Mouse (Mus musculus) hindbrain, postnatal 0 days (tissue): Measurements from ENCODE around the gene Col12a1. TPM values are rescaled to one million over a fixed set of nuclear protein-coding genes. Genes with fewer than 3 reads are reported as not detected.

Experiments used
- ATAC-seq: fragments of 200-750 bp; cut with Nextera tagmentation; 2 replicates; pipeline ENCODE4 v1.8.0; 2017; ENCODE audit warnings: mild to moderate bottlenecking, moderate TSS enrichment, moderate library complexity
- DNase-seq: peaks from one replicate; pipeline ENCODE4 v3.0.0-alpha.2; 2015; ENCODE audit warnings: low spot score
- H3K27ac ChIP-seq: fragments of 300-500 bp; sonication (generic); 2 replicates; pipeline ENCODE4 v1.5.1; 2014; ENCODE audit warnings: mild to moderate bottlenecking
- H3K27me3 ChIP-seq: fragments of 300-500 bp; sonication (generic); 2 replicates; pipeline ENCODE4 v1.6.1; 2014; ENCODE audit warnings: low read length, mixed read lengths; ENCODE audit not compliant: insufficient read depth
- H3K36me3 ChIP-seq: fragments of 300-500 bp; sonication (generic); 2 replicates; pipeline ENCODE4 v1.6.1; 2014; ENCODE audit warnings: low read length, mixed read lengths; ENCODE audit not compliant: insufficient read depth
- H3K4me1 ChIP-seq: fragments of 300-500 bp; sonication (generic); 2 replicates; pipeline ENCODE4 v1.6.1; 2014; ENCODE audit warnings: antibody characterized with exemption, low read length, mixed read lengths; ENCODE audit not compliant: insufficient read depth
- H3K4me2 ChIP-seq: fragments of 300-500 bp; sonication (generic); 2 replicates; pipeline ENCODE4 v1.6.1; 2014; ENCODE audit warnings: low read depth, mild to moderate bottlenecking, low read length, moderate library complexity, mixed read lengths
- H3K4me3 ChIP-seq: fragments of 300-500 bp; sonication (generic); 2 replicates; pipeline ENCODE4 v1.5.1; 2014; ENCODE audit warnings: low read length
- H3K9ac ChIP-seq: fragments of 300-500 bp; sonication (generic); replicated peaks from 2 replicates; pipeline ENCODE4 v1.6.1; 2014; ENCODE audit warnings: mild to moderate bottlenecking, low read length, moderate library complexity, mixed read lengths
- H3K9me3 ChIP-seq: fragments of 300-500 bp; sonication (generic); 2 replicates; pipeline ENCODE4 v1.6.1; 2016; ENCODE audit warnings: low read length, mixed read lengths
- CTCF ChIP-seq: IDR thresholded peaks from 2 replicates; pipeline ENCODE4 v1.5.1; 2016; ENCODE audit warnings: antibody characterized with exemption, control low read depth, low read depth
- WGBS: fragments of 180-500 bp; shearing (Covaris S2); extraction: QIAGEN DNeasy Blood & Tissue Kit; methylation state at CpG from one replicate; pipeline ENCODE4 v1.1.7; 2014; 5-methylcytosine and 5-hydroxymethylcytosine counted together
- polyA plus RNA-seq: library from polyadenylated mRNA; unstranded; fragments of >200 nt; fragmentation: Nextera tagmentation; extraction: Ambion mirVana; gene quantifications from 2 replicates; pipeline ENCODE4 v1.2.1, GENCODE M21; 2015
- total RNA-seq: library from RNA; depleted of rRNA; stranded (reverse); fragments of >200 nt; gene quantifications from 2 replicates; pipeline ENCODE4 v1.2.3, GENCODE M21; 2014

Gene Col12a1
- total and polyA plus RNA-seq, 2 experiments from 2014 or later: 6.9 to 17.0 TPM

- 85% methylated on average over 16 of the region's 16 CpGs for WGBS
- no peaks in the 10 kb centered on the region for H3K9me3 ChIP-seq
- no peak overlapping the region for H3K27ac ChIP-seq
- no peak for TF ChIP-seq CTCF
- no peaks in the 10 kb centered on the region for H3K4me1 ChIP-seq
- H3K27me3 ChIP-seq: no peaks in the 10 kb centered on the region
- ATAC-seq (no peak), DNase-seq (no peak)
- H3K9ac ChIP-seq: no peak overlapping the region
- no peak overlapping the region for H3K4me2 ChIP-seq
- H3K36me3 ChIP-seq: no peaks in the 10 kb centered on the region
- no peak overlapping the region for H3K4me3 ChIP-seq
Observed at GRCm38 (mm10) chr9:79653327-79654150, 65.1 kb downstream of the Col12a1 start.

- Histone ChIP-seq H3K27me3 (no peaks in the 10 kb centered on the region), H3K4me2 (no peak overlapping the region), H3K27ac (no peak overlapping the region), H3K36me3 (no peaks in the 10 kb centered on the region), H3K4me1 (no peaks in the 10 kb centered on the region), H3K4me3 (no peak overlapping the region), H3K9me3 (no peaks in the 10 kb centered on the region), H3K9ac (no peak overlapping the region)
- 64% methylated on average over 9 of the region's 9 CpGs for WGBS
- no peak for ATAC-seq
- no peak for TF ChIP-seq CTCF
- no peak for DNase-seq
Observed at GRCm38 (mm10) chr9:79648587-79648986, 70.0 kb downstream of the Col12a1 start.

DNA sequence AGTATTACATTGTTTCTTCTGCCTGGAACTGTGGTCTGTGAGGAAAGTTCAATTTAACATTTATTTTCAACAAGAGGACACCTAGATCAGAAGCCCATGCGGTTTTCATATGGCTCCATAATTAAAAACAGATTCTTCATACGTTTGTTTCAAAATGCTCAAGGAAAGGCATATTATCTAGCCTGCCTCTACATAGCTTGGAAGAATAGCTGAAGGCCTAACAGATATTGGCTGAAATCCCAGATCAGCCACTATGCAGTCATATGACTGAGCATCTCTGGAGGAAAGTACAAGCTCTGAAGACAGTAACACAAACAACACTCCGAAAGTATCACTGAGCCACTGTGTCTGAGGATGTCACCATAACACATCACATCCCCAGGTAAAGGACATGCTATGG lies 72.9 kb downstream of the Col12a1 start:
- no peak for TF ChIP-seq CTCF
- Histone ChIP-seq H3K4me3 (no peak overlapping the region), H3K9ac (no peak overlapping the region), H3K27me3 (no peaks in the 10 kb centered on the region), H3K9me3 (no peaks in the 10 kb centered on the region), H3K4me2 (no peak overlapping the region), H3K36me3 (no peaks in the 10 kb centered on the region), H3K27ac (no peak overlapping the region), H3K4me1 (no peaks in the 10 kb centered on the region)
- WGBS: 69% methylated on average over 3 of the region's 3 CpGs
- DNase-seq: peak; percentile 10
- no peak for ATAC-seq

DNA sequence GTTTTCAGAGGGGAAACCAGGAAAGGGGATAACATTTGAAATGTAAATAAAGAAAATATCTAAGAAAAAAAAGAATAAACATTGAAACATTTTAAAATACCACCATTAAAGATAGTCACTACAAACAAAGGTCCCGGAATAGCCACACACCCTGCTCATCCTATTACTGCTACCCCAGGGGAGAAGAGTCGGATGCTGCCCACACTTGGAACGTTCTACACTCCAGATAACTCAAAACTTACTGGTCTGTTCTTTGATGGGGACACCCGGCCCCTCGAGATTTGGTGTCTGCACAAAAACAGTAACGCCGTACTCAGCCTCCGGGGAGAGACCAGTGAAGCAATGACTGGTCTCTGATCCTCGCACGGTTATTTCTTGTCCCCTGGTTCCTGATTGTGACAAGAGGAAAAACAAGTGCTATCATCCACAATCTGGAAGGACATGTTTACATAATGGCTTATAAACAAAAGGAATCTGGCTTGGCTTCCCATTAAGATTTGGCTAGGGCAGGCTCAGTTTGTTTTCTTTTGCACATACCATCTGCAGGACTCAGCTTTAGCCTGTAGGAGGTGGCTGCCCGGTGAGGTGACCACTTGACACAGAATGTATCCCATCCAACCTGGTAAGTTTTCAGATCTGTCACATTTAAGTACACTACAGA lies 79.1 kb downstream of the Col12a1 start:
- H3K27ac ChIP-seq: no peak overlapping the region

GRCm38 (mm10) chr9:79637879-79638278 lies 80.8 kb downstream of the Col12a1 start:
- Histone ChIP-seq H3K27ac (no peak overlapping the region), H3K4me2 (no peak overlapping the region), H3K4me3 (no peak overlapping the region), H3K27me3 (no peaks in the 10 kb centered on the region), H3K36me3 (no peaks in the 10 kb centered on the region), H3K9me3 (no peaks in the 10 kb centered on the region), H3K4me1 (no peaks in the 10 kb centered on the region), H3K9ac (no peak overlapping the region)
- WGBS: 63% methylated on average over 4 of the region's 4 CpGs
- ATAC-seq (no peak), DNase-seq (no peak)
- no peak for TF ChIP-seq CTCF

More for the DNA sequence above, 79.1 kb downstream of the Col12a1 start:
- H3K9ac ChIP-seq: no peak overlapping the region
- ATAC-seq (no peak), DNase-seq (no peak)
- 80% methylated on average over 11 of the region's 11 CpGs for WGBS
- H3K27me3 ChIP-seq: no peaks in the 10 kb centered on the region
- no peak overlapping the region for H3K4me2 ChIP-seq
- H3K9me3 ChIP-seq: no peaks in the 10 kb centered on the region
- no peak overlapping the region for H3K4me3 ChIP-seq
- TF ChIP-seq CTCF: peak; percentile 16; the same call in 1 of the 2 replicates
- H3K4me1 ChIP-seq: no peaks in the 10 kb centered on the region
- H3K36me3 ChIP-seq: no peaks in the 10 kb centered on the region

DNA sequence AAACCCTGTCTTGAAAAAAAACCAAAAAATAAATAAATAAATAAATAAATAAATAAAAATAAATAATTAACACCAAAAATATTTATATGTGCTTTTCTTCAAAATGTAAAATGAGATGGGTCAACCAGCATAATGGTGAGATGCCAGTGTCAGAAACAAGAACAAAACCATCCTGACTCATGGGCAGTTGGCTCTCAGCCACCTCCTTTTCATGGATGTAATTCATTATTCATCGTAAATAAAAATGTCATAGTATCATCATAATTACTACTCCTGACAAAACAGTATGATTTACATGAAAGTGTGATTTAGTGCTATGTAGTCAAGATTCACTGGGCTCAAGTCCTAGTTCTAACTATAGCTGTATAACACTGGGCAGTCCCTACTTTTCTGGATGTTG lies 84.6 kb downstream of the Col12a1 start:
- H3K9me3 ChIP-seq: no peaks in the 10 kb centered on the region
- WGBS: 74% methylated on average over 1 of the region's 1 CpGs
- DNase-seq: no peak
- H3K36me3 ChIP-seq: no peaks in the 10 kb centered on the region
- no peak overlapping the region for H3K4me2 ChIP-seq
- no peaks in the 10 kb centered on the region for H3K27me3 ChIP-seq
- no peak overlapping the region for H3K27ac ChIP-seq
- H3K9ac ChIP-seq: no peak overlapping the region
- H3K4me1 ChIP-seq: no peaks in the 10 kb centered on the region
- TF ChIP-seq CTCF: no peak
- ATAC-seq: no peak
- H3K4me3 ChIP-seq: no peak overlapping the region

GRCm38 (mm10) chr9:79631186-79631585 lies 87.4 kb downstream of the Col12a1 start:
- ATAC-seq: no peak
- no peak overlapping the region for H3K4me2 ChIP-seq
- no peak overlapping the region for H3K4me3 ChIP-seq
- H3K27ac ChIP-seq: no peak overlapping the region
- no peaks in the 10 kb centered on the region for H3K27me3 ChIP-seq
- WGBS: 88% methylated on average over 7 of the region's 7 CpGs
- no peaks in the 10 kb centered on the region for H3K9me3 ChIP-seq
- H3K36me3 ChIP-seq: no peaks in the 10 kb centered on the region
- DNase-seq: no peak
- H3K9ac ChIP-seq: no peak overlapping the region
- H3K4me1 ChIP-seq: no peaks in the 10 kb centered on the region
- TF ChIP-seq CTCF: no peak
